Mouse (Mus musculus): ENCODE data around the gene Itpkb. TPM values are rescaled to one million over a fixed set of nuclear protein-coding genes. Genes with fewer than 3 reads are reported as not detected.

Itpkb gene
- polyA plus RNA-seq, 1 experiment from 2014 or later = 4.0 TPM

DNA sequence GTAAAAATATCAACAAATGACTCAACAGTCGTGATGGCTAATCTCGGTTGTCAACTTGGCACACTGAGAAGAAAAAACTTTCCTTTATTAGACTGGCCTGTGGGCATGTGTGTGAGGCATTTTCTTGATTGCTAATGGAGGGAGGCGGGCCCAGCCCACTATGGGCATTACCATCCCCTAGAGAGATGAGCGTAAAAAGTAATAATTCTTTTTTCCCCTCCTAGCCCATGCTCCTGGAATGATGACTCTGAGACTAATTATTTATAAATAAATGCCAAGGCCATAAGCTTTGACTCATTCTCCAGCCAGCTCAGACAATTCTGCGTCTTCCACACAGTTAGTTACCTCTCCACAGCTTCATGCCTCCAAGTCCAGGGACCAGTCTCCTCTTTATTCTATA is 6.8 kb upstream of the Itpkb start:
- Histone ChIP-seq H3K36me3 (ENCODE audit: control insufficient read depth, insufficient read depth, low read length) (no peaks in the 10 kb centered on the region), H3K27ac (ENCODE audit: low read depth, low read length) (no peak overlapping the region), H3K27me3 (replicated peaks; ENCODE audit: control insufficient read depth, insufficient read depth, low read length) (peaks cover 2% of the 10 kb centered on the region), H3K9me3 (ENCODE audit: control insufficient read depth, low read length) (no peaks in the 10 kb centered on the region), H3K4me1 (ENCODE audit: control insufficient read depth, insufficient read depth, low read depth, low read length) (no peaks in the 10 kb centered on the region), H3K9ac (ENCODE audit: low read depth, low read length) (no peak overlapping the region), H3K4me2 (ENCODE audit: low read length) (no peak overlapping the region), H3K4me3 (ENCODE audit: low read length) (no peak overlapping the region)
- ATAC-seq = no peak
- WGBS = 90% methylated on average over 5 of the region's 5 CpGs

GRCm38 (mm10) chr1:180324271-180324670 is 6.0 kb upstream of the Itpkb start:
- 93% methylated on average over 4 of the region's 4 CpGs for WGBS
- no peak overlapping the region for H3K27ac ChIP-seq (ENCODE audit: low read depth, low read length)
- H3K27me3 ChIP-seq (replicated peaks; ENCODE audit: control insufficient read depth, insufficient read depth, low read length) = peaks cover 4% of the 10 kb centered on the region
- no peak for ATAC-seq
- H3K36me3 ChIP-seq (ENCODE audit: control insufficient read depth, insufficient read depth, low read length) = no peaks in the 10 kb centered on the region
- no peaks in the 10 kb centered on the region for H3K4me1 ChIP-seq (ENCODE audit: control insufficient read depth, insufficient read depth, low read depth, low read length)
- H3K4me3 ChIP-seq (ENCODE audit: low read length) = no peak overlapping the region
- H3K9ac ChIP-seq (ENCODE audit: low read depth, low read length) = no peak overlapping the region
- H3K4me2 ChIP-seq (ENCODE audit: low read length) = no peak overlapping the region
- H3K9me3 ChIP-seq (ENCODE audit: control insufficient read depth, low read length) = no peaks in the 10 kb centered on the region

DNA sequence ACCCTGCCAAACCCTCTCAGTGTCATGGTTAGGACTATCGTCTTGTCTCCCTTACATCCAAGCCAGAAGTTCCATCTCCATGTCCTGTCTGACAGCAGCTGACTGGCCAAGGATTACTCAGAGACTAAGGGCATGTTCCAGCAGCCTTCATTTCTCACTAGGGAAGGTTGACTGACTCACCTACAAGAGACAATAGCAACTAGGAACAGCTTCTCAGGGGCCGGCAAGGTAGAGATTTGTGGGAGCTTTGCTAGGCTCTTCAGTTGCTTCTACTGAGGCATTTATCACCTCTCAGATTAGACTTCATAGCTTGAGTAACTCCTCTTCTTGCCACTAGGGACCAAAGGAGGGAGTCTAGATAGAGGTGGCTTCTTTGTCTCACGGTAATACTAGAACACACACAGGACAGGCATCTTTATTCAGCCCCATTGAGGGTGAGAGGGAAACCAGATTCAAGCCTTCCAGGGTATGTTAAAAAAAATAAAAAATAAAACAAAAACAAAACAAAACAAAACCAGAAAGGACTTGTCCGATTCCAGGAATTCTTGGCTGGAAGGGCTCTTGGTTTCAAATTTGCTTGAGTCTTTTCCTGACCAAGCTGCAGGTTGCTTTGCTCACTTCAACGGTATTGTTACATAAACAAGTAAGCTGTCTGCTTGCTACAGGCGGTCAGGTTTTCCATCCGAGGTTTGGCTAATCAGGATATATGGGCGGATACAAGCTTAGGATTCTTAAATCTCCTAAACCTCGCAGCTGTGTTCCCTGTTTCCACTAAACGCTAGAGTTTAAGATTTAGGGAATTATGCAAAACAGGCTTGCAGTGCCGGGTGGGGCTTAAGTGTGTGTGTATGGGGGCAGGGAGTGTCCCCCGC is 1.3 kb upstream of the Itpkb start:
- no peak for ATAC-seq
- Histone ChIP-seq H3K9ac (ENCODE audit: low read depth, low read length) (peak overlapping the region; percentile 38), H3K9me3 (ENCODE audit: control insufficient read depth, low read length) (no peaks in the 10 kb centered on the region), H3K4me2 (ENCODE audit: low read length) (peak overlapping the region; percentile 39), H3K4me3 (ENCODE audit: low read length) (0 out of 2 replicates have a peak overlapping the region, but pooled peaks have one; percentile 11), H3K4me1 (ENCODE audit: control insufficient read depth, insufficient read depth, low read depth, low read length) (peaks cover 40% of the 10 kb centered on the region), H3K36me3 (ENCODE audit: control insufficient read depth, insufficient read depth, low read length) (no peaks in the 10 kb centered on the region), H3K27me3 (replicated peaks; ENCODE audit: control insufficient read depth, insufficient read depth, low read length) (peaks cover 10% of the 10 kb centered on the region), H3K27ac (ENCODE audit: low read depth, low read length) (0 out of 2 replicates have a peak overlapping the region, but pooled peaks have one; percentile 17)
- 29% methylated on average over 12 of the region's 12 CpGs for WGBS

- 21% methylated on average over 6 of the region's 6 CpGs for WGBS
Observed at GRCm38 (mm10) chr1:180329706-180330105, 579 bp upstream of the Itpkb start.

DNA sequence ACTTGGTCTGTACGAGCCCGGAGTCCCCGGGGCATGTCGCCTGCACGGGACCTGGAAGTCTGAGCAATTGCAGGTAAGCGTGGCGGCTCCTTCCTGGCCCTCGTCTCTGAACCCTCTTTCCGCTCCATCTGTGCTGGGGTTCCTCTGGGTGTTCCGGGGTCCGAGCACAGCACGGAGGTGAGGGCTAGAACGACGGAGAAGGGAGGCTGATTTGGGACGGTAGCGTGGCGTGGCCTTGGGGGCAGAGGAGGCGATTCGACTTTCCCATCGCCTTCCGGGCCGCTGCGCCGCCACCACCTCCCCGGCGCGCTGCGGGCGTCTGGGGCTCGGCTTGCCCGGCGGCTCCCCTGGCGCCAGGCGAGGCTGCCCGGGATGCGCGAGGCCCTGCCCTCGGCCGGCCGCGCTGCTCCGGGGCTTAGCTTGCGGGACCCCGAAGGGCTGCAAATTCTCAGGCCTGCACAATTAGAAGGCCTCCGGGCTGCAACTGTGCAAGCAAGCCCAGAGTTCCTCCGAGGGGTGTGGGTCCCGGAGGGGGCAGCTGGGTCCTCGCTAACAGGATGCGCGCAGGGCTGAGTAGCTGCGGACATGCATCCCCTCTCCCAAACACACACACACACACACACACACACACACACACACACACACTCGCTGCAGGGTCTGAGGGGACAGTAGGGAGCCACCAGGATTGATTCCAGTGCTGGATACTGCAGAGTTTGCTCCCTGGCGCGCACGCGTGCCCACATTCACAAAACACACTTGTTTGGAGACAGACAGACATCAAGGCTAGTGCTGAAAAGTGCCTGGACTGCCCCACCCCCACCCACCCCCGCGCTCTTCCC is 641 bp downstream of the Itpkb start:
- H3K9ac ChIP-seq (ENCODE audit: low read depth, low read length) = peak overlapping the region; percentile 74
- peak overlapping the region; percentile 60 for H3K4me3 ChIP-seq (ENCODE audit: low read length)
- no peaks in the 10 kb centered on the region for H3K36me3 ChIP-seq (ENCODE audit: control insufficient read depth, insufficient read depth, low read length)
- H3K27me3 ChIP-seq (replicated peaks; ENCODE audit: control insufficient read depth, insufficient read depth, low read length) = peaks cover 10% of the 10 kb centered on the region
- peak; percentile 53 for ATAC-seq
- H3K9me3 ChIP-seq (ENCODE audit: control insufficient read depth, low read length) = no peaks in the 10 kb centered on the region
- H3K4me2 ChIP-seq (ENCODE audit: low read length) = peak overlapping the region; percentile 97
- H3K4me1 ChIP-seq (ENCODE audit: control insufficient read depth, insufficient read depth, low read depth, low read length) = peaks cover 44% of the 10 kb centered on the region
- under 1% methylated on average over 55 of the region's 58 CpGs for WGBS
- H3K27ac ChIP-seq (ENCODE audit: low read depth, low read length) = peak overlapping the region; percentile 81

More at GRCm38 (mm10) chr1:180329706-180330105, 579 bp upstream of the Itpkb start:
- H3K4me3 ChIP-seq (ENCODE audit: low read length) = 0 out of 2 replicates have a peak overlapping the region, but pooled peaks have one; percentile 11
- peaks cover 10% of the 10 kb centered on the region for H3K27me3 ChIP-seq (replicated peaks; ENCODE audit: control insufficient read depth, insufficient read depth, low read length)
- H3K9ac ChIP-seq (ENCODE audit: low read depth, low read length) = peak overlapping the region; percentile 38
- H3K36me3 ChIP-seq (ENCODE audit: control insufficient read depth, insufficient read depth, low read length) = no peaks in the 10 kb centered on the region
- 0 out of 2 replicates have a peak overlapping the region, but pooled peaks have one; percentile 17 for H3K27ac ChIP-seq (ENCODE audit: low read depth, low read length)
- H3K9me3 ChIP-seq (ENCODE audit: control insufficient read depth, low read length) = no peaks in the 10 kb centered on the region
- peak overlapping the region; percentile 39 for H3K4me2 ChIP-seq (ENCODE audit: low read length)
- no peak for ATAC-seq
- H3K4me1 ChIP-seq (ENCODE audit: control insufficient read depth, insufficient read depth, low read depth, low read length) = peaks cover 41% of the 10 kb centered on the region

DNA sequence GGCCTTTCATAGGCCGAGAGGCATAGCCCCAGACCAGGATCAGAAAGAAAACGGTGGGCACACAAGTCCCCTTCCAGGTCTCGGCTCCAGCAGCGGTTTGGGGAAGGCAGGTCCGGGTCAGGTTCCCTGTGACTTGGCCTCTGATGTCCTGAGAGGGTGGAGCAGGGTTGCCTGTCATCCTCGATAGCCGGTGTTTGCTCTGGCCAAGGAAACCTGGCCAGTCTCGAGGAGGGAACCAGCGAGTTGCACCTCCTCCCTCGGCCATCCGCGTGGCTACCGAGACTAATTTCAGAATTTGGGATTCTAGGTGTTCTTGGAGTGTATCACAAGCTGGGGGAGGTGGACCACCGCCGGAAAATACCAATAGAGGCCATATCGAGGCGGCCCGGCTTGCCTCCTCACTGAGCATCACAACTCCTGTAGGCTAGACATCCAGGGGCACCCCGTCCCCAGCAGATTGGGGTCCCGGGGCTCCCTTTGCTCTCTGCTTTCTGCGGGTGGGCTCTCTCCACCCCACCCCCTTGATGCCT is 1.3 kb downstream of the Itpkb start:
- WGBS = 3% methylated on average over 21 of the region's 21 CpGs
- H3K4me1 ChIP-seq (ENCODE audit: control insufficient read depth, insufficient read depth, low read depth, low read length) = peaks cover 44% of the 10 kb centered on the region
- H3K36me3 ChIP-seq (ENCODE audit: control insufficient read depth, insufficient read depth, low read length) = no peaks in the 10 kb centered on the region
- H3K4me3 ChIP-seq (ENCODE audit: low read length) = peak overlapping the region; percentile 60
- no peaks in the 10 kb centered on the region for H3K9me3 ChIP-seq (ENCODE audit: control insufficient read depth, low read length)
- peak overlapping the region; percentile 97 for H3K4me2 ChIP-seq (ENCODE audit: low read length)
- peaks cover 10% of the 10 kb centered on the region for H3K27me3 ChIP-seq (replicated peaks; ENCODE audit: control insufficient read depth, insufficient read depth, low read length)
- peak; percentile 28 for ATAC-seq
- H3K9ac ChIP-seq (ENCODE audit: low read depth, low read length) = peak overlapping the region; percentile 74
- H3K27ac ChIP-seq (ENCODE audit: low read depth, low read length) = peak overlapping the region; percentile 81

DNA sequence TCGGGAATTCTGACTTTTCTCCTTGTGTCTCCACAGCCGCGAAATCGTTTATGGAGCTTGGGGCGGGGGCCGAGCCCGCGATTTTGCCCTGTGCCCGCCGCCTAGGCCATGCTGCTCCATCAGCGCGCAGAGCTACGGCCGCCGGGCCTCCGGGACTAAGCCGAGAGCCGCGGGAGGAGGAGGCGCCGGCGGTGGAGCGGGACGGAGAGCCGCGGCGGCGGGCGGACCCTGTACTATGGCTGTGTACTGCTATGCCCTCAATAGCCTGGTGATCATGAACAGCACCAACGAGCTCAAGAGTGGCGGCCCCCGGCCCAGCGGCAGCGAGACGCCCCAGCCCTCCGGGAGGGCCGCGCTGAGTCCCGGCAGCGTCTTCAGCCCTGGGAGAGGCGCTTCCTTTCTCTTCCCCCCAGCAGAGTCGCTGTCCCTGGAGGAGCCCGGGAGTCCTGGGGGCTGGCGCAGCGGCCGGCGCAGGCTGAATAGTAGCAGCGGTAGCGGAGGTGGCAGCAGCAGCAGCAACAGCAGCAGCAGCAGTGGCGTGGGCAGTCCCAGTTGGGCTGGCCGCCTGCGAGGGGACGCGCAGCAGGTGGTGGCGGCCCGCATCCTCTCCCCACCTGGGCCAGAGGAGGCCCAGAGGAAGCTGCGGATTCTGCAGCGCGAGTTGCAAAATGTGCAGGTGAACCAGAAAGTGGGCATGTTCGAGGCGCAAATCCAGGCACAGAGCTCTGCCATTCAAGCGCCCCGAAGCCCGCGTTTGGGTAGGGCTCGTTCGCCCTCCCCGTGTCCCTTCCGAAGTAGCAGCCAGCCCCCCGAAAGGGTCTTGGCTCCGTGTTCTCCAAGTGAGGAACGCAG is 2.0 kb downstream of the Itpkb start:
- peak; percentile 68 for ATAC-seq
- H3K36me3 ChIP-seq (ENCODE audit: control insufficient read depth, insufficient read depth, low read length) = no peaks in the 10 kb centered on the region
- peak overlapping the region; percentile 60 for H3K4me3 ChIP-seq (ENCODE audit: low read length)
- H3K27ac ChIP-seq (ENCODE audit: low read depth, low read length) = peak overlapping the region; percentile 14
- no peaks in the 10 kb centered on the region for H3K9me3 ChIP-seq (ENCODE audit: control insufficient read depth, low read length)
- WGBS = under 1% methylated on average over 61 of the region's 72 CpGs
- peak overlapping the region; percentile 74 for H3K9ac ChIP-seq (ENCODE audit: low read depth, low read length)
- H3K4me1 ChIP-seq (ENCODE audit: control insufficient read depth, insufficient read depth, low read depth, low read length) = peaks cover 44% of the 10 kb centered on the region
- H3K27me3 ChIP-seq (replicated peaks; ENCODE audit: control insufficient read depth, insufficient read depth, low read length) = peaks cover 10% of the 10 kb centered on the region
- H3K4me2 ChIP-seq (ENCODE audit: low read length) = peak overlapping the region; percentile 97

DNA sequence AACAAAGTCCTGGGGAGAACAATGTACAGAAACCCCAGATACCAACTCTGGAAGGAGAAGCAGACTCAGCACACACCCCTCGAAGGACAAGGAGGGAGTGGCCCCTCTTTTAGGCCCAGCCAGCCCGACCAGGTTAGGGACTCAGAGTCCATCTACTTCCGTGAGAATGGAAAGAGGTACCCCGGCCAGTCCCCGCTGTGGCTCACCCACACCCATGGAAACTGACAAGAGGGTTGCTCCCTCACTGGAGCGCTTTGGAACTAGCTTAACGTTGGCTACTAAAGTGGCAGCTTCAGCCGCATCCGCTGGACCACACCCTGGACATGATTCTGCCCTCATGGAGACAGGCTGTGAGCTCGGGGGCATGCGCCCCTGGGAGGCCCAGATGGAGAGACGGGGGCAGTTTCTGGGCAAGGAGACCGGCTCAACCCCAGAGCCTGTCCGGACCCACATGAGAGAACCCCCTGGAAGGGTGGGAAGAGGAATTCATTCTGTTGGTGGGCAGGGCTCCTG is 2.7 kb downstream of the Itpkb start:
- Histone ChIP-seq H3K9ac (ENCODE audit: low read depth, low read length) (peak overlapping the region; percentile 74), H3K27ac (ENCODE audit: low read depth, low read length) (no peak overlapping the region), H3K4me2 (ENCODE audit: low read length) (peak overlapping the region; percentile 97), H3K27me3 (replicated peaks; ENCODE audit: control insufficient read depth, insufficient read depth, low read length) (peaks cover 10% of the 10 kb centered on the region), H3K4me3 (ENCODE audit: low read length) (peak overlapping the region; percentile 60), H3K36me3 (ENCODE audit: control insufficient read depth, insufficient read depth, low read length) (no peaks in the 10 kb centered on the region), H3K9me3 (ENCODE audit: control insufficient read depth, low read length) (no peaks in the 10 kb centered on the region), H3K4me1 (ENCODE audit: control insufficient read depth, insufficient read depth, low read depth, low read length) (peaks cover 44% of the 10 kb centered on the region)
- ATAC-seq = no peak
- 21% methylated on average over 14 of the region's 14 CpGs for WGBS
